Mouse (Mus musculus): Measurements from ENCODE around the gene Atp6v0e2. TPM values are rescaled to one million over a fixed set of nuclear protein-coding genes. Genes with fewer than 3 reads are reported as not detected.
A peak's percentile ranks its signal among the peaks of the same experiment; 100 is the strongest.
"Not testable (repeated sequence)": the region's sequence is repeated elsewhere in the genome, so short reads cannot be mapped to it uniquely, and the experiment has no call there.

Gene Atp6v0e2
- polyA plus RNA-seq, 1 experiment from 2014 or later = 70.8 TPM

DNA sequence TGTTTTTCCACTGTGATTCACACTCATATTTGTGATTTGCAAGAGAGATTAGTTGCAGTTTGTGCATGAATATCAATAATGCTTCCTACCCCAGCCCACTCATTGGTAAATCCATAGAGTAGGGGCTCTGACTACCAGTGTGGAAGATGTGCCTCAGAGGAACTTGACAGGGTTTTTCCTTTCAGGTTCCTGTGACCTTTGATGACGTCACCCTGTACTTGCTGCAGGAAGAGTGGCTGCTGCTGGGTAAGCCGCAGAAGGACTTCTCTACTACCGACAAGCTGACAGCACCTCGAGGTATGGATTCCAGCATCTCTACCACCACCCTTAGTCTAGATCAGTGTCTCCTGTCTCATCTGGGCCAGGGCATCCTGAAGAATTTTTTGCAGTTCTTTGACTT is 29.3 kb upstream of the Atp6v0e2 start:
- Histone ChIP-seq H3K4me2 (ENCODE audit: low read depth) (no peak overlapping the region), H3K9ac (ENCODE audit: low read length) (no peak overlapping the region), H3K4me1 (ENCODE audit: control insufficient read depth, insufficient read depth, low read length) (no peaks in the 10 kb centered on the region), H3K27me3 (ENCODE audit: control insufficient read depth, insufficient read depth, low read length) (no peaks in the 10 kb centered on the region), H3K27ac (ENCODE audit: low read depth, low read length) (no peak overlapping the region), H3K9me3 (ENCODE audit: control insufficient read depth, low read length) (no peaks in the 10 kb centered on the region), H3K36me3 (ENCODE audit: control insufficient read depth, insufficient read depth, low read length) (peaks cover 5% of the 10 kb centered on the region), H3K4me3 (ENCODE audit: low read depth, low read length) (no peak overlapping the region)
- DNase-seq (ENCODE audit: low spot score) (no peak), ATAC-seq (ENCODE audit: insufficient read depth, low FRiP score, low TSS enrichment) (no peak)
- 86% methylated on average over 4 of the region's 4 CpGs for WGBS

DNA sequence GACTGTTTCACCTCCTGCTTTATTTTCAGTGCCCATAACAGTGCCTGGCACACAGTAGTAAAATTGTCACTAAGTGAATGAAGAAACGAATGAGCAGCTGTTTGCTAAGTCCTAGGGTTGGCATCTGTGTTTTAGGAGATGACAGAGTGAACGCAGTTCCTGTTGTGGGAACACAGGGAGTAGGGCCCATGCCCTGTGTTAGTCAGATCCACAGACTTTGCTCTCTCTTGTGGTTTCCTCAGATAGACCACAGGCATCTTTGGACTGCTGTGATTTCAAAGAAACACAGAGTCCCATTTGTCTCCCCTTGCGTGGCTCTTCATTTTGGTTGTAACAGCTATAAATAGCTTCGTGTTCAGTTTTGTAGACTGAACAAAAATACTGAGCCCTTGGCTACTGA is 27.0 kb upstream of the Atp6v0e2 start:
- DNase-seq (ENCODE audit: low spot score) = peak; percentile 3
- Histone ChIP-seq H3K4me1 (ENCODE audit: control insufficient read depth, insufficient read depth, low read length) (no peaks in the 10 kb centered on the region), H3K4me2 (ENCODE audit: low read depth) (no peak overlapping the region), H3K9me3 (ENCODE audit: control insufficient read depth, low read length) (no peaks in the 10 kb centered on the region), H3K36me3 (ENCODE audit: control insufficient read depth, insufficient read depth, low read length) (peaks cover 5% of the 10 kb centered on the region), H3K27me3 (ENCODE audit: control insufficient read depth, insufficient read depth, low read length) (no peaks in the 10 kb centered on the region), H3K4me3 (ENCODE audit: low read depth, low read length) (no peak overlapping the region), H3K27ac (ENCODE audit: low read depth, low read length) (no peak overlapping the region), H3K9ac (ENCODE audit: low read length) (no peak overlapping the region; the same call in 1 of the 2 replicates)
- ATAC-seq (ENCODE audit: insufficient read depth, low FRiP score, low TSS enrichment) = no peak
- WGBS = 77% methylated on average over 4 of the region's 4 CpGs

DNA sequence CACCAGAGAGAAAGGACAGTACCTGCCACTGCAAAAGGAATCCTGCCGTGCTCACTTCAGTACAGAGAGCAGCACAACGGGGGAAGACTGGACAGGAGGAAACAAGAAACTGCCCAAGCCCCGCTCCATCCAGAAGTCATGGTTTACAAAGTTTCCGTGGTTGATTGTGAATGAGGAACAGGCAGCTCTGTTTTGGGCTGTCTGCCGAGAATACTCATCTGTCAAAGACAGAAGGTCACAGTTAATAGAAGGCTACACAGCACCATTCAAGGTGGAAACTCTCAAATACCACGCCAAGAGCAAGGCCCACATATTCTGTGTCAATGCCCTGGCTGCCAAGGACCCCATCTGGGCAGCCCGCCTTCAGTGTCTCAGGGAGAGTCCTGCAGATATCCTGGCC is 25.6 kb upstream of the Atp6v0e2 start:
- no peak overlapping the region for H3K9ac ChIP-seq (ENCODE audit: low read length)
- ATAC-seq (ENCODE audit: insufficient read depth, low FRiP score, low TSS enrichment) (no peak), DNase-seq (ENCODE audit: low spot score) (no peak)
- no peaks in the 10 kb centered on the region for H3K27me3 ChIP-seq (ENCODE audit: control insufficient read depth, insufficient read depth, low read length)
- 86% methylated on average over 7 of the region's 7 CpGs for WGBS
- no peak overlapping the region for H3K27ac ChIP-seq (ENCODE audit: low read depth, low read length)
- H3K36me3 ChIP-seq (ENCODE audit: control insufficient read depth, insufficient read depth, low read length) = peaks cover 8% of the 10 kb centered on the region
- H3K4me3 ChIP-seq (ENCODE audit: low read depth, low read length) = no peak overlapping the region
- no peak overlapping the region for H3K4me2 ChIP-seq (ENCODE audit: low read depth)
- no peaks in the 10 kb centered on the region for H3K9me3 ChIP-seq (ENCODE audit: control insufficient read depth, low read length)
- H3K4me1 ChIP-seq (ENCODE audit: control insufficient read depth, insufficient read depth, low read length) = no peaks in the 10 kb centered on the region

DNA sequence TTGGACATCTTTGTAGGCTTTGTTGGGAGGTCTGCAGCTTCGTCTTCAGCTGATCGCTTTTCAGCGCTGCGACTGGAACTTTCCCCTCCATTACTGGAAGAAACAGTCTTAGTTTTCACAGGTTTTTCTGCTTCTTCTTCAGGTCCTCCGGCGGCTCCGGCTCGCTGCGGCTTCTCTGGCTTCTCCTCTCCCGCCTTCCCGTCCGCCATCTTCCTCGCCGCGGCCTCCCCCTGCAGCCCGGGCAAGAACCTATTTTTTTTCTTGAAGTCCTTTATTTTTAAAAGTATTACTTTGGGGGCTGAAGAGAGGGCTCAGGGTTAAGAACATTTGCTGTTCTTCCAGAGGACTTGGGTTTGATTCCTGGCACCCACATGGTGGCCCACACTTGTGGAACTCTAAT is 12.5 kb upstream of the Atp6v0e2 start:
- WGBS = 95% methylated on average over 12 of the region's 16 CpGs
- not testable (repeated sequence) for DNase-seq (ENCODE audit: low spot score); H3K36me3 ChIP-seq (ENCODE audit: control insufficient read depth, insufficient read depth, low read length); H3K4me3 ChIP-seq (ENCODE audit: low read depth, low read length); H3K4me2 ChIP-seq (ENCODE audit: low read depth); H3K9me3 ChIP-seq (ENCODE audit: control insufficient read depth, low read length); H3K27ac ChIP-seq (ENCODE audit: low read depth, low read length); H3K9ac ChIP-seq (ENCODE audit: low read length); H3K27me3 ChIP-seq (ENCODE audit: control insufficient read depth, insufficient read depth, low read length); H3K4me1 ChIP-seq (ENCODE audit: control insufficient read depth, insufficient read depth, low read length); ATAC-seq (ENCODE audit: insufficient read depth, low FRiP score, low TSS enrichment)

DNA sequence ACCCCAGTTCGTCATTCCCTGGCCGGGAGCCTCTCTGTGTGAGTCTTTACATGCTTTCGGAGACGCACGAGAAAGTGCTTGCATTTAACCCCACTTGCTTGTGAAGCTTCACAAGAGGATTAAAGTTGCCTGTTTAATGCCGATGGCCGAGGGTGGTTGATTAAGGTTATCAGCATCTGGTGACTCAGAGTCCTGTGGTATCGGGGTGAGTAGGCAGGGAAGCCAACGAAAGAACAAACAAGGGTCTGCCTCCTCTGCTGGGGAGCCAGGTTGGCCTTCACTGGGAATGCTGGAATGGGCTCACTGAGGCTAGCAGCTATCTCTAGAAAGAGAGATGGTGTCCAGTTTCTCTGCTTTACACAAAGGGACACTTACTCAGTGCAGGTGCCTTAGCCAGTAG is 9.5 kb upstream of the Atp6v0e2 start:
- no peak for DNase-seq (ENCODE audit: low spot score)
- no peaks in the 10 kb centered on the region for H3K27me3 ChIP-seq (ENCODE audit: control insufficient read depth, insufficient read depth, low read length)
- no peak overlapping the region for H3K9ac ChIP-seq (ENCODE audit: low read length)
- WGBS = 91% methylated on average over 9 of the region's 9 CpGs
- H3K4me1 ChIP-seq (ENCODE audit: control insufficient read depth, insufficient read depth, low read length) = no peaks in the 10 kb centered on the region
- no peak for ATAC-seq (ENCODE audit: insufficient read depth, low FRiP score, low TSS enrichment)
- H3K4me3 ChIP-seq (ENCODE audit: low read depth, low read length) = no peak overlapping the region
- H3K4me2 ChIP-seq (ENCODE audit: low read depth) = no peak overlapping the region
- no peak overlapping the region for H3K27ac ChIP-seq (ENCODE audit: low read depth, low read length)
- H3K9me3 ChIP-seq (ENCODE audit: control insufficient read depth, low read length) = no peaks in the 10 kb centered on the region
- H3K36me3 ChIP-seq (ENCODE audit: control insufficient read depth, insufficient read depth, low read length) = peaks cover 4% of the 10 kb centered on the region; the same call in 1 of the 2 replicates

DNA sequence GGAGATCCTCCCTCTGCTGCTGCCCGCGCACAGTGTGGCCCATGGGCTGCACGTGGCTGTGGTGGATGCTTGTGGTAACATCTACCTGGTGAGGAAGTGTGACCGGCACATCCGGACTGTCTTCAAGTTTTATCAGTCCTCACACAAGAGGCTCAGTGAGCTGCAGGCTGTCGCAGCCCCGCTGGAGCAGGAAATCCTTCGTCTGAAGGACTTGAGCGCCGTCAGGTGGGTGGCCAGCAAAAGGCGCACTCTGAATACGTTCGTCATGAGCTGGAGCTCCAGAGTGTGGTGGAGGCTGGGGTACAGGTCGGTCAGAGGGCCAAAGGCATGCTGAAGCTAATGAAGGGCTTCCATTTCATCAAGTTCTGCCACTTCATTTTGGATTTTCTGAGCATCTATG is 8.2 kb upstream of the Atp6v0e2 start:
- Histone ChIP-seq H3K27me3 (ENCODE audit: control insufficient read depth, insufficient read depth, low read length) (no peaks in the 10 kb centered on the region), H3K36me3 (ENCODE audit: control insufficient read depth, insufficient read depth, low read length) (peaks cover 4% of the 10 kb centered on the region; the same call in 1 of the 2 replicates), H3K4me3 (ENCODE audit: low read depth, low read length) (no peak overlapping the region), H3K4me2 (ENCODE audit: low read depth) (no peak overlapping the region), H3K27ac (ENCODE audit: low read depth, low read length) (no peak overlapping the region), H3K4me1 (ENCODE audit: control insufficient read depth, insufficient read depth, low read length) (no peaks in the 10 kb centered on the region), H3K9me3 (ENCODE audit: control insufficient read depth, low read length) (no peaks in the 10 kb centered on the region), H3K9ac (ENCODE audit: low read length) (no peak overlapping the region)
- ATAC-seq (ENCODE audit: insufficient read depth, low FRiP score, low TSS enrichment) (no peak), DNase-seq (ENCODE audit: low spot score) (no peak)
- 83% methylated on average over 14 of the region's 14 CpGs for WGBS

DNA sequence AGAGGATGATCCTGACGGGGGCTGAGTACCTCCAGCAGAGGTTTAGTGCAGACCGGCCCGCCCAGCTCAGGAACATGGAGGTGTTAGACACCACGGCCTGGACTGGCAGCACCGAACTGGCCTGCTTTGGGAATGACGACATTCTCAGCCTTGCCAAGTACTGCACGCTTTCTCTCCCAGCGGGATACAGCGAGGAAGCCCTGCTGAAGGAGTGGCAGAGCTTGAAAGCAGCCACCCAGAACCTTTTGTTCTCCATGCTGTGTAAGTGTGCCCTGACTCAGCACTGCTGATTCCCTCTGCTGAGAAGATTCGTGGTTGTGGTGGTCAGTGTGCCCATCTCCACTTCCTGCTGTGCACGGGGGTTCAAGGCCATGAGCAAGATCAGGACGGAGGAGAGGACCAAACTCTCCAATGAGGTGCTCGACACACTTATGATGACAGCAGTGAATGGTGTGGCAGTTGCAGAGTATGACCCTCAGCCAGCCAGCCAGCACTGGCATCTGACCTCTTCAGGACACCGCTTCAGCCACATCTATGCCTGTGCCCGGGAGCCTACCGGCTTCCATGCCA is 7.5 kb upstream of the Atp6v0e2 start:
- H3K4me3 ChIP-seq (ENCODE audit: low read depth, low read length) = no peak overlapping the region
- no peaks in the 10 kb centered on the region for H3K4me1 ChIP-seq (ENCODE audit: control insufficient read depth, insufficient read depth, low read length)
- no peak overlapping the region for H3K4me2 ChIP-seq (ENCODE audit: low read depth)
- DNase-seq (ENCODE audit: low spot score) (no peak), ATAC-seq (ENCODE audit: insufficient read depth, low FRiP score, low TSS enrichment) (no peak)
- H3K36me3 ChIP-seq (ENCODE audit: control insufficient read depth, insufficient read depth, low read length) = peaks cover 4% of the 10 kb centered on the region; the same call in 1 of the 2 replicates
- H3K27ac ChIP-seq (ENCODE audit: low read depth, low read length) = no peak overlapping the region
- WGBS = 89% methylated on average over 16 of the region's 16 CpGs
- no peaks in the 10 kb centered on the region for H3K9me3 ChIP-seq (ENCODE audit: control insufficient read depth, low read length)
- no peak overlapping the region for H3K9ac ChIP-seq (ENCODE audit: low read length)
- no peaks in the 10 kb centered on the region for H3K27me3 ChIP-seq (ENCODE audit: control insufficient read depth, insufficient read depth, low read length)

DNA sequence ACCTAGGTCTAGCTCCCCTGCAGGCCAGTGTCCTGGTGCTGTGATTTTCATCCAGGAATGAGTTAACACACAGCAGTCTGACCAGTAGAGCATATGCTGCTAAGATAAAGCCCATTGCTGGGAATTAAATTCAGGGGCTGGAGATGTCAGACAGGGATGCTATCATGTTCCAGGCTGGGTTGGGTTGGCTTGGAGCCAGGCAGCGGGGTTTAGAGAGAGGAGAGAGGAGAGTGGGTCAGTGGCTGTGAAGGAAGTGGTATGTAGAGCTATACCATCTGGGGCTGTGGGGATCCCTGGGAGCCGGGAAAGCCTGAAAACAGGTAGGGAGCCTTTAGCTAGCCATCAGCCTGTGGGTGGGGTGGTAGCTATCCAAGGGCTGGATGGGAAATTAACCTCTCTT is 6.6 kb upstream of the Atp6v0e2 start:
- Histone ChIP-seq H3K9me3 (ENCODE audit: control insufficient read depth, low read length) (no peaks in the 10 kb centered on the region), H3K36me3 (ENCODE audit: control insufficient read depth, insufficient read depth, low read length) (peaks cover 4% of the 10 kb centered on the region; the same call in 1 of the 2 replicates), H3K9ac (ENCODE audit: low read length) (no peak overlapping the region), H3K4me2 (ENCODE audit: low read depth) (no peak overlapping the region), H3K4me3 (ENCODE audit: low read depth, low read length) (no peak overlapping the region), H3K4me1 (ENCODE audit: control insufficient read depth, insufficient read depth, low read length) (no peaks in the 10 kb centered on the region), H3K27me3 (ENCODE audit: control insufficient read depth, insufficient read depth, low read length) (no peaks in the 10 kb centered on the region), H3K27ac (ENCODE audit: low read depth, low read length) (no peak overlapping the region)
- 83% methylated on average over 2 of the region's 2 CpGs for WGBS
- no peak for DNase-seq (ENCODE audit: low spot score)
- ATAC-seq (ENCODE audit: insufficient read depth, low FRiP score, low TSS enrichment) = no peak

DNA sequence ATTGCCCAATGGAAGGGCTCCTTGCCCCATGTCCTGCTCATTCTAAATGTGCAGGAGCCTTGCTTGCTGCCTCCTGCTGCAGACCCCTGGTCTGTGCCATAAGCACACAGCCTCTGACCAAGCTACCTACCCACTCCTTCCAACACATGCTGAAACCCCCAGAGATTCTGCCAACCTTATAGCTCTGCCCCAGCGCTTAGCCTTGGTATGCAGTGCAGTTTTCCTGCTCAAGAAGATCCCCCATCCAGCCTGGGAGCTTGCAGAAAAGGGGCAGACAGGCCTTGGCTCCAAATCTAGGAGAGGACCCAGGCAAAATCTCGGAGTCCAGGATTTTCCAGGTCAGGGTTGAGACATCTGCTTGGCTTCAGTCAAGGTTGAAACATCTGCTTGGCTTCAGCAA is 3.9 kb upstream of the Atp6v0e2 start:
- Histone ChIP-seq H3K27me3 (ENCODE audit: control insufficient read depth, insufficient read depth, low read length) (no peaks in the 10 kb centered on the region), H3K4me3 (ENCODE audit: low read depth, low read length) (no peak overlapping the region), H3K4me1 (ENCODE audit: control insufficient read depth, insufficient read depth, low read length) (peaks cover 5% of the 10 kb centered on the region), H3K4me2 (ENCODE audit: low read depth) (no peak overlapping the region), H3K9ac (ENCODE audit: low read length) (no peak overlapping the region), H3K27ac (ENCODE audit: low read depth, low read length) (no peak overlapping the region), H3K36me3 (ENCODE audit: control insufficient read depth, insufficient read depth, low read length) (peaks cover 4% of the 10 kb centered on the region; the same call in 1 of the 2 replicates), H3K9me3 (ENCODE audit: control insufficient read depth, low read length) (no peaks in the 10 kb centered on the region)
- WGBS = 80% methylated on average over 2 of the region's 2 CpGs
- no peak for ATAC-seq (ENCODE audit: insufficient read depth, low FRiP score, low TSS enrichment)
- no peak for DNase-seq (ENCODE audit: low spot score)

Data from neural tube, embryonic 11.5 days (tissue).